10 mouse cellular contexts compared by ENCODE assay signal in genomic region chr7:44653773-44654172, GRCm38 (mm10). TPM values are rescaled to one million over a fixed set of nuclear protein-coding genes. Genes with fewer than 3 reads are reported as not detected.
DNase-seq lines count a peak whose midpoint lies in the region; ATAC-seq and TF ChIP-seq lines count a peak whose summit lies in the region.
"Had no signal": no experiment of that assay in that cellular context is flagged by ENCODE, and none has a peak within 500 bp of the region (broad histone marks: within the 10 kb centered on the region; RNA-seq: fewer than 3 reads in every experiment).

No protein-coding gene starts in this region.

- no peak overlapping the region for H3K4me3 ChIP-seq in kidney, adult 2 months (ENCODE audit: insufficient read depth, low read depth, low read length)
- H3K4me3 ChIP-seq: limb, embryonic 15.5 days had no signal

- TF ChIP-seq CTCF in kidney, adult 2 months (conservative IDR thresholded peaks at IDR 0.05; ENCODE audit: insufficient read depth, insufficient read length, low read depth, low read length) = peak; percentile 53

- TF ChIP-seq POLR2A in kidney, adult 2 months (IDR thresholded peaks at IDR 0.05; ENCODE audit: low read depth, low read length) = no peak

- H3K36me3 ChIP-seq in kidney, adult 2 months (ENCODE audit: control insufficient read depth, insufficient read depth, low read length) = no peaks in the 10 kb centered on the region
- H3K36me3 ChIP-seq: limb, embryonic 15.5 days had no signal

- H3K4me1 ChIP-seq in kidney, adult 2 months (ENCODE audit: control insufficient read depth, insufficient read depth, low read length) = no peaks in the 10 kb centered on the region
- H3K4me1 ChIP-seq: limb, embryonic 15.5 days had no signal

- ATAC-seq in CD4-positive, CD25-positive, alpha-beta regulatory T cell, adult 4 months = no peak

- DNase-seq in CD4-positive, CD25-positive, alpha-beta regulatory T cell, adult 2 months (ENCODE audit: low read depth, low spot score) = peak; percentile 46
- peak; percentile 14 for DNase-seq in kidney, adult 2 months
- DNase-seq in kidney, adult 11 months = no peak
- peak; percentile 91 for DNase-seq in R1 (ENCODE audit: low read depth, low spot score)
- DNase-seq in lung, postnatal 36 days = peak; percentile 16
- DNase-seq in neural tube, embryonic 10.5 days (ENCODE audit: extremely low spot score, low spot score) = no peak
- no peak for DNase-seq in layer of hippocampus, adult 9-11 months

- WGBS in kidney, adult 2 months = 46% methylated on average over 8 of the region's 8 CpGs

- no peak overlapping the region for H3K27ac ChIP-seq in kidney, adult 2 months (ENCODE audit: insufficient read depth, low read depth, low read length)
- H3K27ac ChIP-seq: limb, embryonic 15.5 days had no signal

- no peaks in the 10 kb centered on the region for H3K27me3 ChIP-seq in kidney, adult 2 months (replicated peaks; ENCODE audit: control insufficient read depth, insufficient read depth, low read length)
- H3K27me3 ChIP-seq: limb, embryonic 15.5 days had no signal

RNA-seq across cellular contexts. Expression of gene Myh14, which starts 16.9 kb away (rescaled TPM):
- polyA plus RNA-seq in CD4-positive, CD25-positive, alpha-beta regulatory T cell, adult 4 months (2017; shearing (Covaris generic)) = not detected
- 8.5 and 12.4 TPM in 2 replicates for polyA plus RNA-seq in kidney, adult 2 months (2012; rRNA removed)

RNA-seq across cellular contexts. Expression of gene Izumo2, which starts 54.8 kb away (rescaled TPM):
- polyA plus RNA-seq in CD4-positive, CD25-positive, alpha-beta regulatory T cell, adult 4 months (2017; shearing (Covaris generic)) = not detected
- polyA plus RNA-seq in kidney, adult 2 months (2012; rRNA removed) = not detected in 2 replicates
- polyA plus RNA-seq: limb, embryonic 15.5 days; neural tube, embryonic 14.5 days had no signal

Comparison
In these comparisons a context has a peak if more than half of its experiments do, and no peak if none do; other contexts are left out.
1. DNase-seq: peak in CD4-positive, CD25-positive, alpha-beta regulatory T cell, adult 2 months (single experiment), kidney, adult 2 months (single experiment), R1 (single experiment) and lung, postnatal 36 days (single experiment); none in kidney, adult 11 months (single experiment), neural tube, embryonic 10.5 days (single experiment) and layer of hippocampus, adult 9-11 months (single experiment).